Mouse (Mus musculus): Measurements from ENCODE around the gene Gm8082. TPM values are rescaled to one million over a fixed set of nuclear protein-coding genes. Genes with fewer than 3 reads are reported as not detected.
"Not testable (repeated sequence)": the region's sequence is repeated elsewhere in the genome, so short reads cannot be mapped to it uniquely, and the experiment has no call there.

The Gm8082 gene
- not detected for total RNA-seq (2021)
- long read RNA-seq, experiment 1, result 0 reads
- long read RNA-seq, experiment 2, result 0 reads

GRCm38 (mm10) chr14:42993524-42993923 is at the start of gene Gm8082:
Gene Gm8082, minus strand, starts transcription at chr14:42993624.
- not testable (repeated sequence) for DNase-seq

GRCm38 (mm10) chr14:43015528-43015927 is 22.1 kb upstream of the Gm8082 start, which contains the start of gene Gm10376:
Gene Gm10376, minus strand, starts transcription at chr14:43015628.
- DNase-seq, result not testable (repeated sequence)

Other genes starting within 250 kb of the Gm8082 start
- gene Gm3015, start 224.8 kb downstream of the Gm8082 start, total RNA-seq (2021), result not detected
- not detected for gene Gm10377, start 195.6 kb downstream of the Gm8082 start, total RNA-seq (2021)
- not detected for gene Gm21977, start 140.1 kb downstream of the Gm8082 start, total RNA-seq (2021)
- not detected for gene Gm10376, start 22.0 kb upstream of the Gm8082 start, total RNA-seq (2021)
- not detected for gene Gm8094, start 83.0 kb upstream of the Gm8082 start, total RNA-seq (2021)
- not detected for gene Gm8104, start 107.0 kb upstream of the Gm8082 start, total RNA-seq (2021)
- not detected for gene Gm7233, start 186.2 kb upstream of the Gm8082 start, total RNA-seq (2021)
- gene Gm8122, start 241.7 kb upstream of the Gm8082 start, total RNA-seq (2021), result not detected